Mouse (Mus musculus) lung, postnatal 25 days (tissue): Measurements from ENCODE around the gene Trmt112.

Experiments used
- DNase-seq: peaks from one replicate; pipeline ENCODE4 v3.0.0; 2022; ENCODE audit warnings: low spot score

Trmt112 gene

GRCm38 (mm10) chr19:6948186-6948585 lies 38.7 kb downstream of the Trmt112 start:
- DNase-seq = no peak

DNA sequence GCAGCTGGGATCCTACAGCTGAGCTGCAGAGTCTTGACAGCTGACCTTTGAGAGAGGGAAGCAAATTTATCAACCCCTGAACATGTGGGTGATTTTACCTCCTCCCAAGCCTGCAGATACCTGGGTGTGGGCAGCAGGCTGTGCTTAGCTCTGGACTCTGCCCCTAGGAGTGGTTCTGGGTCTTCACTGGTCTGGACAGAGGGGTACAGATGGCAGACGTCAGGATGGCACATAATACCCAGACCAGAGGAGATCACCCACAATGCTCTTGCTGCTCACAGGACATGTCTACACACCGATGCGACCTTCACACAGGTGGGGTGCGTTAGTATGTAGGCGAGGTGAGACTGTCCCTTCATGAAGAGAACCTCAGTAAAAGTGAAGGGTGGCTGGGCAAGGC lies 40.0 kb downstream of the Trmt112 start:
- DNase-seq = no peak

DNA sequence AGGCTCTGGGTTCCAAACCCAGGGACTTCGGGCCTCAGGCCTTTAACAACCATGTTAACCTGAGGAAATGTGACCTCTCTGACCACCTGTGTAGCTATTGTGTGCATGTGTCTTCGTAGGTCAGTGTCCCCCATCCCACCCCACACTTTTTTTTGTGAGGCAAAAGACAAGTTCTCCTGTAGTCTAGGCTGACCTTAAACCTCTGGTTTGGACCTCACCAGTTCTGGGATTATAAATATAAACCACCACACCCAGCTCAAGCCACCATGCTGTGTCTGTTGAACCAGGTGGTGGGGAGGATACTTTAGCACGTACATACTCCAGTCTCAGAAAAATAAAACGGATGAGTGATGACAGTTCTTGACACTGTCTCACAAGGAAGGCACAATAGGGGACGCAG lies 40.5 kb downstream of the Trmt112 start:
- DNase-seq = no peak

DNA sequence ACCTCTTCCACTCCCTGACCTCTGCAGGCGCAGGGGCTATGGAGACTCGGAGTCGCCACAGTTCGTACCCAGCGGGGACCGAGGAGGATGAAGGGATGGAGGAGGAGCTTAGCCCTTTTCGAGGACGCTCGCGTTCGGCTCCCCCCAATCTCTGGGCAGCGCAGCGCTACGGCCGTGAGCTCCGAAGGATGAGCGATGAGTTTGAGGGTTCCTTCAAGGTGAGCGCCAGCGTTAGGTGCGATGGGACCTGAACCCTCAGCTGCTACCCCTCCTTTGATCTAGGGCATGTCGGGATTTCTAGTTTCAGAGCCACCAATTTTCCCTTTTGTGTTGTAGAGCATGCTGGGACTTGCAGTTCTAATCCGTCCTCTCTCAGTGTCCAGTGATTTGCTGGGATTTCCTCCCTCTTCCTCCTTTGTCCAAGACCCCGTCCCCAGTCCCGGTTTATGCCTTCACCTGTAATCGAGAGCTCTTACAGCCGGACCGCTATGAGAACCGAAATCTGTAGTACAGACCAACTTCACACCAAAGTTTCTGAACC lies 41.2 kb downstream of the Trmt112 start:
- peak; percentile 59 for DNase-seq

DNA sequence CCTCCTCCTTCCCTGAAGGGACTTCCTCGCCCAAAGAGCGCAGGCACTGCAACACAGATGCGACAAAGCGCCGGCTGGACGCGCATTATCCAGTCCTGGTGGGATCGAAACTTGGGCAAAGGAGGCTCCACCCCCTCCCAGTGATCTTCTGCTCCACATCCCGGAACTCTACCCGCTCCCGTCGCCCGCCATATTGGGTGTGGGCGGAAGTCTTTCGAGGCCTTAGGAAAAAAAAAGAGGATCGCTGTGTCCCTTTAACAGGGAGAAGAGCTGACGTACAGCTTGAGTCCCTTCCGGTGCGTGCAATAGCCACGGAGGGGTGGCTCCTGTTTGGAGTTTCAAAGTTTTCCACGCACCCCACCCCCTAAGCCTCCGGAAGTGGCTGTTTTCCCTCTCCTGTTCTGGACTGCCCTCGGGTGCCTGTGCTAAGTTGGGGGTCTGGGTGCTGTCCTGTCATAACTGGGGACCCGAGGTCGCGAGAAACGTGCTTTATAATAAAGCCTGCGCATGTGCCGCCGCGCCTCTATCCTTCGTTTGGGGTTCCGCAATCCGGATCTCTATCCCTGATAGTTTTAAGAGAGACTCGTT lies 42.0 kb downstream of the Trmt112 start:
- peak; percentile 98 for DNase-seq

GRCm38 (mm10) chr19:6951994-6952711 lies 42.7 kb downstream of the Trmt112 start:
- DNase-seq = peak; percentile 83

DNA sequence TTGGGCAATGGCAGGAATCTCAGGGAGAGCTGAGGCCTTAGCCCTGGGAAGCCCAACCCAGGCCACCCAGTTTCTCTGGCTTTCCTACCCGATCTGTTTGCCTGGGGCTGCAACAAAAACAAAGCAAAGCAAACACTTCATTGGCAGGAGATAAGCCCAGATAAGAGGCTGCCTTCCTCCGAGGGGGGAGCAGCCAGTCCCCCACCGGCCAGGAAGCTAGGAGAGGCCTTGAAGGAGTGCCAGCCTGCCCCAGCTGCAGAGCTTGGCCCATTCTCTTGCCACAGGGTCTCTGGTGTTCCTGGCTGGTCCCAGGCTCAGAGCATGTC lies 43.2 kb downstream of the Trmt112 start:
- peak; percentile 91 for DNase-seq

GRCm38 (mm10) chr19:6954046-6954445 lies 44.5 kb downstream of the Trmt112 start:
- peak; percentile 75 for DNase-seq

DNA sequence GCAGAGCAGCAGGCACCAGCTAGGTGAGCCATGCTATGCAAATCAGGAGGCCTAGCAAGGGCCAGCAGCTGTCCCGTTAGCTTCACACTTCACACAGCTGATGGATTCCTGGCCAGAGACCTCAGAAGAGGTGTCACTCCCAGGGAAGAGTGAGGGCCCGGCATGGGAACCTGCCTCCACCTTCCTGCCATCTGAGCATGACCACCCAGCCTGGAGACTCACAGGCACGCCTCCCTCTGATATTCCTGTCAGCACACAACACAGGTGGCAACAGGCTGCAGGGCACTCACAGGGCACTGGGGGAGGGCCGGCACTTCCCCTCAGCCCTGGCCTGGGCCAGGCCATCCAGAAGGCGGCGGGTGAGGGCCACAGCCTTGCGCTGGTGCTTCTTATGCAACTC lies 45.9 kb downstream of the Trmt112 start:
- DNase-seq = no peak

GRCm38 (mm10) chr19:6956461-6956860 lies 47.0 kb downstream of the Trmt112 start:
- DNase-seq = no peak
